Mouse (Mus musculus) brain, embryonic 14.5 days (tissue): ENCODE data around the gene Enam.

Experiments used
- CTCF ChIP-seq: fragments of 200-500 bp; IDR thresholded peaks from 2 replicates; pipeline ENCODE4 v1.5.1; 2012; ENCODE audit warnings: inconsistent platforms, mild to moderate bottlenecking, moderate library complexity, borderline replicate concordance; ENCODE audit not compliant: insufficient read depth, insufficient read length; ENCODE audit errors: extremely low read depth
- POLR2A ChIP-seq: fragments of 200-500 bp; IDR thresholded peaks from 2 replicates; pipeline ENCODE4 v1.6.1; 2012; ENCODE audit warnings: mild to moderate bottlenecking, inconsistent platforms, borderline replicate concordance; ENCODE audit not compliant: poor library complexity, insufficient read depth, insufficient read length, severe bottlenecking; ENCODE audit errors: extremely low read depth

DNA sequence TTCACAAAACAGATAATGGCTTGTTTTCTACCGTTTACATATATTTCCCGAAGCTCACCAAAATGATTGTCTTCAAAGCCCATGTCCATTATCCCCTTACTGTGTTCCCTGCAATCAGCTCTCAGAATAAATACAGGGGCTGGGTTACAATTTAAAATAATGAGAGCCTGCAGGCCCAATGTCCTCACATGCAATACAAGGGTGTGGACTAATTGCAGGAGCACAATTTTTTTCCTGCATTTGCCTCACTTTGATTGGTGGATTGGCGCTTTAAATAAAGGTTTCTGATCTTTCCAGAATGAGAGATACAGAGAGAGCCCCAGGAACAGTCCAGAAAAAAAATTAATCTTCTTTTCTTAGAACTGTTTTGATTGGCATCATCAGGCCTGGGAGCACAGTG is 32.1 kb upstream of the Enam start, which contains the start of gene Ambn:
- TF ChIP-seq CTCF (no peak), POLR2A (no peak)
